Mouse (Mus musculus): ENCODE data around the gene Psma3. TPM values are rescaled to one million over a fixed set of nuclear protein-coding genes. Genes with fewer than 3 reads are reported as not detected.

Psma3 gene
- polyA plus RNA-seq, 1 experiment from 2014 or later: 589 TPM

DNA sequence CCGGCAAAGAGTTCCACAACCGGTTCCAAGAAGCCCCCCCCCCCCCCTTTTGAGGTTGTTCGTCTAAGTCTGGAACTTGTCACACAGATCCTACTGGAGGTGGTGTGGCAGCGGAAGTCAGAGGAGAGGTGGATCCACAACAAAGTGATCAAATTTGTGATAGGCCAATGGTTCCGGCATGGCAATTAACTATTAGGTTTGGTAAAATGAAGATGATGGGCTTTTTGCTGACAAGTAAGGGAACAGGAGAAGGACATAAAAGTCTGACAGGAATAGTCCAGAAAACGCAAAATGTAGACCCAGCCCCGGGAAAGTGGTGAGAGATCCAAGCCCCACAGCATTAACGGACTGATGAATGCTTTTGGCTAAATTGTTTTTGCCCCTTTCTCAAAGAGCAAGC lies 6.8 kb upstream of the Psma3 start:
- WGBS: 35% methylated on average over 8 of the region's 8 CpGs
- peak overlapping the region; percentile 72 for H3K4me3 ChIP-seq (ENCODE audit: low read depth, low read length)

DNA sequence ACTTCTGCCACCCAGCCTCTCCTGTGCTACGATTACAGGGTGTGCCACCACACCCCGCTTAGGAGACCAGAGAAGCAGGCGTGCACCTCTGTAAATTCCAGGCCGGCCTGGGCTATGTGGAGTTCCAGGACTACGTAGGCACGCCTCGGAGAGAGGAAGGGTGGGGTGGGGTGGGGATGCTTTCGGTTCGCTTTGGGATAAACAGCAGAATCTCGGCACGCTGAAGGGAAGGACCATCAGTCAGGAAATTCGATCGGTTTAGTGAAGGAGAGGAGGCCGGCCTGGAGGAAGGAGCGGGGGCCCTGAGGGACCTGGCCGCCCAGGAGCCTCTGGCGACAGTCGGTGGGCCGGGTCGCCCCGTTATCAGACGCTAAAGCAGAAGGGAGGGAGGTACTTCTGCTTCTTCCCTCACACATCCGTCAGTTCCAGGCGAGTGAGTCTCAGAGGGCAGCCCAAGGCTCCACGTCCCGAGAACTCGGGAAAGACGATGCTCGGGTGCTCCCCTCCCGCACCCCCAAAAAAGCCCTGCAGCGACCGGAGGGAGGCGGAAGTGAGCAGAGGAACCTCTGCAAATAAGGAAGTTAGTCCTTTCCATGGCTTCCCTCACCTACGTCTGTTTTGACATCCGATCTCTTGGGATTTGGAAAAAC lies 6.2 kb upstream of the Psma3 start:
- Histone ChIP-seq H3K9me3 (ENCODE audit: control insufficient read depth, low read length) (no peaks in the 10 kb centered on the region), H3K4me2 (ENCODE audit: low read depth, low read length) (peak overlapping the region; percentile 54), H3K4me3 (ENCODE audit: low read depth, low read length) (peak overlapping the region; percentile 72), H3K27me3 (replicated peaks; ENCODE audit: control insufficient read depth, insufficient read depth, low read length) (no peaks in the 10 kb centered on the region), H3K27ac (replicated peaks; ENCODE audit: low read depth, low read length) (peak overlapping the region; percentile 98), H3K9ac (ENCODE audit: low read depth, low read length) (peak overlapping the region; percentile 85), H3K36me3 (ENCODE audit: control insufficient read depth, insufficient read depth, low read length) (peaks cover 15% of the 10 kb centered on the region), H3K4me1 (ENCODE audit: control insufficient read depth, insufficient read depth, low read length) (no peaks in the 10 kb centered on the region)
- WGBS: under 1% methylated on average over 34 of the region's 35 CpGs
- peak; percentile 92 for DNase-seq (ENCODE audit: low spot score)
- ATAC-seq (ENCODE audit: low read depth): peak; percentile 87

More for the DNA sequence above, 6.8 kb upstream of the Psma3 start:
- H3K9ac ChIP-seq (ENCODE audit: low read depth, low read length): peak overlapping the region; percentile 85
- ATAC-seq (ENCODE audit: low read depth) (no peak), DNase-seq (ENCODE audit: low spot score) (no peak)
- H3K9me3 ChIP-seq (ENCODE audit: control insufficient read depth, low read length): no peaks in the 10 kb centered on the region
- H3K27me3 ChIP-seq (replicated peaks; ENCODE audit: control insufficient read depth, insufficient read depth, low read length): no peaks in the 10 kb centered on the region
- H3K4me1 ChIP-seq (ENCODE audit: control insufficient read depth, insufficient read depth, low read length): no peaks in the 10 kb centered on the region
- H3K27ac ChIP-seq (replicated peaks; ENCODE audit: low read depth, low read length): peak overlapping the region; percentile 98
- peaks cover 21% of the 10 kb centered on the region for H3K36me3 ChIP-seq (ENCODE audit: control insufficient read depth, insufficient read depth, low read length)
- H3K4me2 ChIP-seq (ENCODE audit: low read depth, low read length): peak overlapping the region; percentile 54

DNA sequence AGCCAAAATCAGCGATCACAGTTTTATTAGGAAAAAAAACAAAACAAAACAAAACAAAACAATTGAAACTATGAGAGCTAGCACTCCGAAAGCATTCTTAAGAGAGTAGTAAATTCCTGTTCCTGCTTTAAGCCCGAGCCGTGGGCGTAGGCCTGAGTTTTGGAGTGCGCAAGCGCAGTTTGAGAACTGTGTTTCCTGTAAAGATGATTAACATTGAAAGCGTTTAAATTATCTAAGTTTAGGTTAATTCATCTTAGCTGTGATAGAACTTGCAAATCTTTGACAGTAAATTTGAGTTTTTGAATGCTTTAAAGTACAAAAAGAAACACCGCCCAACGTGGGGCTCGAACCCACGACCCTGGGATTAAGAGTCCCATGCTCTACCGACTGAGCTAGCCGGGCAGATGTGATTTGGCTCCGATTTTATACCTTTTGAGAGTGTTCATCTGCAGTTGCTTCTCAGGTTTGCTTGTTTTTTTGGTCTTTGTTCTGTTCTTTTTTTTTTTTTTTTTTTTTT lies 5.6 kb upstream of the Psma3 start:
- Histone ChIP-seq H3K4me1 (ENCODE audit: control insufficient read depth, insufficient read depth, low read length) (no peaks in the 10 kb centered on the region), H3K4me2 (ENCODE audit: low read depth, low read length) (peak overlapping the region; percentile 54), H3K9me3 (ENCODE audit: control insufficient read depth, low read length) (no peaks in the 10 kb centered on the region), H3K9ac (ENCODE audit: low read depth, low read length) (peak overlapping the region; percentile 85), H3K4me3 (ENCODE audit: low read depth, low read length) (peak overlapping the region; percentile 72), H3K36me3 (ENCODE audit: control insufficient read depth, insufficient read depth, low read length) (peaks cover 10% of the 10 kb centered on the region; the same call in 1 of the 2 replicates), H3K27ac (replicated peaks; ENCODE audit: low read depth, low read length) (peak overlapping the region; percentile 98), H3K27me3 (replicated peaks; ENCODE audit: control insufficient read depth, insufficient read depth, low read length) (no peaks in the 10 kb centered on the region)
- 0% methylated on average over 15 of the region's 15 CpGs for WGBS
- ATAC-seq (ENCODE audit: low read depth): peak; percentile 76
- DNase-seq (ENCODE audit: low spot score): peak; percentile 89

DNA sequence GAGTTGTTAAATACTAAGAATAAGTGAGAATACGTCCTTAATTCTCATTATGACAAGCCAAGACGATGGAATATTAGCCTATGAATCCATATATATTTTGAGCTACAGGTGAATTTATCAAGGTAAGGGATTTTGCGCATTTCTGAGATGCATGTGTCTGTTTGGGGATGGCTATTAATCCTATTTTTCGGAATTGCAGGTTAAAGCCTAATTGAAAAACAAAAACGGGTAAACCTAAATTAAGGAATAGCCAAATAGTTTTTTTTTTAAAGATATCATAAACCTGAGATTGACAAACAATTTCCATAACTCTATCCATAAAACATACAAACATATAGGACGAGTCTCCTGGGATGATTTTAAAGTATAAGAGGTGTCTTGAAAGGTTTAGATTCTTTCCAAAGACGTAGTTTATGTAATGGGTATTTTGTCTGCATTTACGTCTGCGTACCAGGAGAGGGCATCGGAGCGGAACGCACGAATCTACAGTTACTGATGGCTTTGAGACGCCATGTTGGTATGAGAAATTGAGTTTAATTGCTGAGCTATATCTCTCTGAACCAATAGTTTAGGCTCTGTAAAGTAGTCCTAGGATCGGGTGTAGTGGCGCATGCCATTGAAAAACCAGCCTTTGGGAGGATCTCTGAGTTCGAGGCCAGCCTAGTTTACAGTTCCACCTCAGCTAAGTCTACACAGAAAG lies 4.8 kb upstream of the Psma3 start:
- no peaks in the 10 kb centered on the region for H3K9me3 ChIP-seq (ENCODE audit: control insufficient read depth, low read length)
- 0 out of 2 replicates have a peak, but pooled peaks cover 2% of the 10 kb centered on the region for H3K36me3 ChIP-seq (ENCODE audit: control insufficient read depth, insufficient read depth, low read length)
- no peaks in the 10 kb centered on the region for H3K4me1 ChIP-seq (ENCODE audit: control insufficient read depth, insufficient read depth, low read length)
- no peak for ATAC-seq (ENCODE audit: low read depth)
- peak; percentile 89 for DNase-seq (ENCODE audit: low spot score)
- WGBS: 6% methylated on average over 17 of the region's 17 CpGs
- H3K27me3 ChIP-seq (replicated peaks; ENCODE audit: control insufficient read depth, insufficient read depth, low read length): no peaks in the 10 kb centered on the region
- peak overlapping the region; percentile 72 for H3K4me3 ChIP-seq (ENCODE audit: low read depth, low read length)
- H3K4me2 ChIP-seq (ENCODE audit: low read depth, low read length): peak overlapping the region; percentile 61
- H3K9ac ChIP-seq (ENCODE audit: low read depth, low read length): peak overlapping the region; percentile 58; the same call in 1 of the 2 replicates
- peak overlapping the region; percentile 72 for H3K27ac ChIP-seq (replicated peaks; ENCODE audit: low read depth, low read length)

DNA sequence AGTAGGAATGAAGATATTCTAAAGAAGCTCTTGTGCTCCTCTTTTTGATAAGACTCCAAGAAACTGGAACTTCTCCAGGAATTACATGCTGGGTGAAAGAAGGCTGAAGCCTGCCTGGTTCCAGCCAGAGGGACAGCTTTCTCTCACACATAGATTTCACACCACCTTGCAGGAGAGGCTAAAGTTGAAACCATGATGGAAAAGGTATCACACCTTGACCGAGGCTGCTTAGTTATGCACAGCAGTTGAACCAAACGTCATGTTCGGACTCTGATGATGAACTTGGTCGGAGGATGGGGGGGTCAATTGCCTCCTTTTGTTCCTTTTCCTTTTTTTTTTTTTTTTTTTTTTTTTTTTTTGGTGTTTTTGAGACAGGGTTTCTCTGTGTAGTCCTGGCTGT lies 590 bp upstream of the Psma3 start:
- 88% methylated on average over 4 of the region's 4 CpGs for WGBS

DNA sequence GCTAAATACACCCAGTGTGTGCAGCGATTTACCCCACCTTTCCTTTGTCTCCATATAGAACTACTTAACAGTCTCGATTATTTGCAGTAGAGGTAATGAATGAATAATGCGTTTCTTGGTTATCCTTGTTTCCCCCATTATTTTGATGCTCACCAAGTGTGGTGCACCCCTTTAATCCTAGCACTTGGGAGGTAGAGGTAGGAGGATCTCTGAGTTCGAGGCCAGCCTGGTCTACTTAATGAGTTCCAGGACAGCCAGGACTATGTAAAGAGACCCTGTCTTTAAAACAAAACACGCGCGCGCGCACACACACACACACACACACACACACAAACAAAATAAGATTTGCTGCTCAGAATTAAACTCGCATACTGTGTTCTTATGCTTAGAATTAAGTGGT lies 985 bp downstream of the Psma3 start:
- H3K9ac ChIP-seq (ENCODE audit: low read depth, low read length): peak overlapping the region; percentile 96
- DNase-seq (ENCODE audit: low spot score): no peak
- WGBS: 16% methylated on average over 10 of the region's 10 CpGs
- no peaks in the 10 kb centered on the region for H3K27me3 ChIP-seq (replicated peaks; ENCODE audit: control insufficient read depth, insufficient read depth, low read length)
- peaks cover 8% of the 10 kb centered on the region for H3K4me1 ChIP-seq (ENCODE audit: control insufficient read depth, insufficient read depth, low read length)
- H3K27ac ChIP-seq (replicated peaks; ENCODE audit: low read depth, low read length): peak overlapping the region; percentile 98
- H3K4me3 ChIP-seq (ENCODE audit: low read depth, low read length): peak overlapping the region; percentile 86
- H3K36me3 ChIP-seq (ENCODE audit: control insufficient read depth, insufficient read depth, low read length): peaks cover 19% of the 10 kb centered on the region
- H3K4me2 ChIP-seq (ENCODE audit: low read depth, low read length): peak overlapping the region; percentile 72
- no peak for ATAC-seq (ENCODE audit: low read depth)
- H3K9me3 ChIP-seq (ENCODE audit: control insufficient read depth, low read length): no peaks in the 10 kb centered on the region

More for the DNA sequence above, 590 bp upstream of the Psma3 start:
- DNase-seq (ENCODE audit: low spot score) (no peak), ATAC-seq (ENCODE audit: low read depth) (no peak)
- Histone ChIP-seq H3K27ac (replicated peaks; ENCODE audit: low read depth, low read length) (no peak overlapping the region; the same call in 1 of the 2 replicates), H3K4me3 (ENCODE audit: low read depth, low read length) (peak overlapping the region; percentile 86), H3K9ac (ENCODE audit: low read depth, low read length) (no peak overlapping the region), H3K4me2 (ENCODE audit: low read depth, low read length) (peak overlapping the region; percentile 72), H3K27me3 (replicated peaks; ENCODE audit: control insufficient read depth, insufficient read depth, low read length) (no peaks in the 10 kb centered on the region), H3K36me3 (ENCODE audit: control insufficient read depth, insufficient read depth, low read length) (peaks cover 5% of the 10 kb centered on the region; the same call in 1 of the 2 replicates), H3K4me1 (ENCODE audit: control insufficient read depth, insufficient read depth, low read length) (peaks cover 8% of the 10 kb centered on the region), H3K9me3 (ENCODE audit: control insufficient read depth, low read length) (no peaks in the 10 kb centered on the region)

DNA sequence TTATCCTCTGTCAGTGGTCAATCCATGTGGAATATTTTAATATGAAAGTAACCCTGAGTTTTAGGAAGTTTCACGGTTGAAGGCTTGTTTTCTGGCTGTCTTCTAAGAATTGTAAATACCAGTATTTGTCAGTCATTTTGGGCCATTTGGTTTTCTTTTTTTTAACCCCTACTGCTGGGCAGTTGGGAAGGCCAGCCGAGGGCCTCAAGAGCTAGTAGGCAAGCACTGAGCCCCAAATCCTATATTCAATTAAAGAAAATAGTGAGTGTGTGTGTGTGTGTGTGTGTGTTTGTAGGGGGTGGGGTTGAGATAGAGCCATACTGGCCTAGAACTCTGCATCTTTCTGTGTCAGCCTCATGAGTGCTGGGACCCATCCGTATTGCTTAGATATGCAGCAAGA lies 1.5 kb downstream of the Psma3 start:
- peak overlapping the region; percentile 72 for H3K4me2 ChIP-seq (ENCODE audit: low read depth, low read length)
- no peak overlapping the region for H3K27ac ChIP-seq (replicated peaks; ENCODE audit: low read depth, low read length)
- H3K27me3 ChIP-seq (replicated peaks; ENCODE audit: control insufficient read depth, insufficient read depth, low read length): no peaks in the 10 kb centered on the region
- ATAC-seq (ENCODE audit: low read depth) (no peak), DNase-seq (ENCODE audit: low spot score) (no peak)
- H3K36me3 ChIP-seq (ENCODE audit: control insufficient read depth, insufficient read depth, low read length): peaks cover 23% of the 10 kb centered on the region
- peak overlapping the region; percentile 96 for H3K9ac ChIP-seq (ENCODE audit: low read depth, low read length)
- peaks cover 8% of the 10 kb centered on the region for H3K4me1 ChIP-seq (ENCODE audit: control insufficient read depth, insufficient read depth, low read length)
- 59% methylated on average over 3 of the region's 3 CpGs for WGBS
- H3K9me3 ChIP-seq (ENCODE audit: control insufficient read depth, low read length): no peaks in the 10 kb centered on the region
- peak overlapping the region; percentile 86 for H3K4me3 ChIP-seq (ENCODE audit: low read depth, low read length)

DNA sequence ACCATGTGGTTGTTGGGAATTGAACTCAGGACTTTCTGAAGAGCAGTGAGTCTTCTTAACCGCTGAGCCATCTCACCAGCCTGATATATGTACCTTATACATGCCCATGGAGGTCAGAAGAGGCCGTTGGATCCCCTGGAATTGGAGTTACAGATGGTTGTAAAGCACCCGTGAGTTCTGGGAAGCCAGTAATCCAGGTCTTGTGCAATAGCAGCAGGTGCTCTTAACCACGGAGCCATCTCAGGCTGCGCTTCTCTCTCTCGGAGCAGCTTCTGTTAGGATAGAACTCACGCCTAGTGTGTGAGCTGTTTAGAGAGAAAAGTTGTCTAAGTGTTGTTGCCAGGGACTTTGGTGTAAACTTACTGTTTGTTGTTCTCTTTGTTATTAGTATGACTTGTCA lies 3.9 kb downstream of the Psma3 start:
- Histone ChIP-seq H3K4me2 (ENCODE audit: low read depth, low read length) (no peak overlapping the region), H3K4me3 (ENCODE audit: low read depth, low read length) (no peak overlapping the region), H3K4me1 (ENCODE audit: control insufficient read depth, insufficient read depth, low read length) (peaks cover 8% of the 10 kb centered on the region), H3K27me3 (replicated peaks; ENCODE audit: control insufficient read depth, insufficient read depth, low read length) (no peaks in the 10 kb centered on the region), H3K36me3 (ENCODE audit: control insufficient read depth, insufficient read depth, low read length) (peaks cover 37% of the 10 kb centered on the region), H3K9me3 (ENCODE audit: control insufficient read depth, low read length) (no peaks in the 10 kb centered on the region), H3K9ac (ENCODE audit: low read depth, low read length) (no peak overlapping the region), H3K27ac (replicated peaks; ENCODE audit: low read depth, low read length) (no peak overlapping the region)
- ATAC-seq (ENCODE audit: low read depth) (no peak), DNase-seq (ENCODE audit: low spot score) (no peak)
- WGBS: 92% methylated on average over 7 of the region's 7 CpGs
